Mouse (Mus musculus) cerebellum, postnatal 4 days (tissue): ENCODE data around the gene Lhx1.

Source experiments
- DNase-seq, 2 experiments: peaks; one replicate each; pipeline ENCODE4 v3.0.0; 2022; ENCODE audit warnings: low spot score in 2 of 2, mixed read lengths in 1 of 2

Lhx1 gene

DNA sequence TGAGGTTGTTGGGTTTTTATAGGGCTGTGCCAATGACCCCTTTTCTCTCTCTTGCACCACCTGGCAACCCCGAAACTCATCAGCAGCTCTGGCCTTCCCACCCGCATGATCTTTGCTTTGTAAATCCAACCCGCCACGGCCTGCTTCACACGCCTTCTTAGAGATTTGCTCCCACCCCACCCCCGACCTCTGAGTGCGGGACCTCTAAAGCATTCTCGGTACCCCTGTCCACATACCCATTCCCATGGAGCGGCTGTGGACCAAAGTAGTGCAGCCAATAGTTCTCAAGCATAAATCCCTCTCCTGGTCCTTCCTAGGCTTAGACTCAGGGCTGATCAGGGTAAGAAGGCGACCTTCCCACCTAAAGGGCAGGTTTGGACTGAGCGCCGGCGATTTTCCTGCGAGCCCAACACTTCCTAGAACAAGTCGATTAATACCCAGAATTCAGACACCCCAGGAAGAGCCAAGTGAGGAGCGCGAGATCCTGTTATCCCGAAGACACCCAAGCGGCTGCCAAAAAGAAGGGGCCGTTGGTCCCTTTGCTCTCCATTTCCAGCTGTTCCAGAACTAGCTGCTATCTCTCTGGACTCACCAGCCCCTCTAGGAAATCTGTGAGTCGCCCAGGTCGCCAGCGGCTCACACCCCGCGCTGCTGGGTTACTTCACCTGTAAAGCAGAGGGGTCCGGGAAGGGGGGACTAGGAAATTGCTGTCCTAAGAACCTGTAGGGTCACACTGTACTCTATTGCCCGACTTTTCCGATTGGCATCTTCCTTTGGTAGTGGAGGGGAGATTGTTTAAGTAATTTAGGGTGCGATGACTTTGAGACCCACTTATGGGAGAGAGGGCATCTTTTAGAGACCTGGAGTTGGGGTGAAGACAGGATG lies 1.9 kb upstream of the Lhx1 start:
- DNase-seq, result no peak

DNA sequence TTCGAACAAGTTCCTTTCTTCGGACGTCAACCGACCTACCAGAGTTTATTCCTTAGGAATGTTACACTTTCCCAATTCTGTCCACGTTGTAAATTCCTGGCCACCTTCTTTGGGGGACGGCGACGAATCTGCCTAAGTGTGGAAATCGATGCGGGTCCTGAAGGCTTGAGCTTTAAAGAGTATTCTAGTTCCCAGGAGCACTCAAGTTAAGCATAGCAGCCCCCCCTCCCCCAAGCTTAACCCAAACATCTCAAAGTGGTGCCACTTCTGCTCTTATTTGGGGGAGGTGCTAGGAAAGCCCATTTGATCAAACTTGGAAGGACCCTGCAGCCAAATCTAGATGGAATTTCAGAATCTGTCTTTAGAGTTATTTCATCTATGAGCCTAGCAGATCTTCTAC lies 1.1 kb upstream of the Lhx1 start:
- no peak for DNase-seq

DNA sequence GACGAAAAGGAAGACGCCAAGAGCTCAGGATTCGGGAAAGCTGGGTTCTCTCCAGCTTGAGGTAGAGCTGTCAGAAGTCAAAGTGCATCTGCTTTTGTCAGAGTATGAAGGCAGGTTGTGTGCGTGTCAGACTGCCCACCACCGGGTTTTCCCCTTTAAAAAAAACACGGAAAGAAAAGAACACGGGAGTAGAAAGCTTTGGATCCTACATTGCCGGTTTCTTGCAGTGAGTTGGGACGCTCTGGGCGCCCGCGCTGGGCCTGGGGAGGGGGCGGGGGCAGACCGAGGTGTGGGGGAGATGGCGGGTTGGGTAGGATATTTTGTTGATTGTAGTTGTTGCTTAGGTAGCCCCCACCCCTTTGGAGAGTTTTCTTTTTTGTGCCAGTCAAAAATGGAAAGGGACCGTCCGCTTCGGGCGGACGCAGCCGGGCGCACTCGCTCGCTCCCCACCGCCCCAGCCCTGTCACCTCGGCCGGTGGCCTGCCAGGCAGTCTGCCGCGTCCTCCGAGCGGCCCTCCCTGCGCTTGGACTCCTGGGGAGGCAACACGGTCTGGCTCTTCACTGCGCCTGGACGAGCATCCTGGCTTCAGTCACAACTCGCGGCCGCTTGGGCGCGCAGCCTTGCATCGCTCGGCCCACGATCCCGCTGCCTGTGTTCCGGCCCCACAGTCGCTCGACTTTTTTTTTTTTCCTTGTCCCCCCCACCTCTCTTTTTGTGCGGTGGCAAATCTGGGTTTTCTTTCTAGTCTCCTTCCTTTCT lies 644 bp downstream of the Lhx1 start:
- peak; percentile 24 to 54 for DNase-seq

DNA sequence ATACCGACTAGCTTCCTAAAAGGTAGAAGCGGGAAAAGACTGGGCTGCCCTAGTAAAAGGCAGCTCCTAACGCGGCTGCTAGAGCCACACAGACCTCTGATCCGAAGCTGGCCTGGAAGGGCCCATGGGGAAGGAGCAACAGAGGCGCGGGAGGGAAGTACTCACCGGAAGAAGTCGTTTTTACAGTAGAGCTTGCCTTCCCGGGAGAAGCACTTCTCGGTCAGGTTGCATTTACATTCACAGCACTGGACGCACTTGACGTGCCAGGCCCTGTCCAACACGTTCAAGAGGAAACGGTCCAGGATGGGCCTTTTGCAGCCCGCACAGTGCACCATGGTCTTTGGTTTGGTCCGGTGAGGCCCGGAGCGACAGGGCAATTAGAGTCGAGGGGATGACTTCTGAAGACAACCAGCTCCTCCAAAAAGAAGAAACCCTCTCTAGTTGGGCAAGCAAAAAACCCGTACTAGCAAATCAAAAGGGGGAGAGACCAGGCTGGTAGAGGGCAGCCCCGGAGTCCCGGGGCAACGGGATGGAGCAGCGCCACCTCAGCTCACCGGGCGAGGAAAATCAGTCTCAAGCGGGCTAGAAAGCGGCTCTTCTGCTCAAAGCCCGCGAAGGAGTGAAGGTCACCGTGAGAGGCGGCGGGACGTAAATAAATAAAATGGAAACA lies 1.4 kb downstream of the Lhx1 start:
- DNase-seq, result no peak

DNA sequence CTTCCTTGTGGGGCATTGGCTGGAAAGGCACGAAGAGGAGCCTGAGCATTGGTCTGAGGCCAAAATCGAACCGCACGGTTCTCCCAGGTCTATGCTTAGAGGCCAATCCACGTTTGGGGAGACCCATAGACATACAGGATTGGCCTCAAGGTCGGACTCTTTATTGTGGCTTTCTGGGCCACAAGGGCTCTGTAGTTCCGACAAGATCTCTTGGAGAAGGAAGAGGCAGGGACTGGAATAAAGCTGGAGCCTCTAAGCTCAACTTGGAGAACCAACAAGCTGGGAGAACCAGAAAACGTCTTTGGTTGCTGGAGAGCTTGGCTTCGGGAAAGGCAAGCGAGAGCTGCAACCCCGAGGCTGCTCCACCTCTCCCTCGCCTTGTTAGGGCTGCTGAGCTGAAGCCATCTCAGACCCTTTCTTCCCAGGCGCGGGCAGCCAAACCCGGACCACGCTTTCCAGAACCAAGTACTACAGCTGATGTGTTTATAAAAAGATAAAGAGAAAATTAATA lies 2.0 kb downstream of the Lhx1 start:
- no peak for DNase-seq

DNA sequence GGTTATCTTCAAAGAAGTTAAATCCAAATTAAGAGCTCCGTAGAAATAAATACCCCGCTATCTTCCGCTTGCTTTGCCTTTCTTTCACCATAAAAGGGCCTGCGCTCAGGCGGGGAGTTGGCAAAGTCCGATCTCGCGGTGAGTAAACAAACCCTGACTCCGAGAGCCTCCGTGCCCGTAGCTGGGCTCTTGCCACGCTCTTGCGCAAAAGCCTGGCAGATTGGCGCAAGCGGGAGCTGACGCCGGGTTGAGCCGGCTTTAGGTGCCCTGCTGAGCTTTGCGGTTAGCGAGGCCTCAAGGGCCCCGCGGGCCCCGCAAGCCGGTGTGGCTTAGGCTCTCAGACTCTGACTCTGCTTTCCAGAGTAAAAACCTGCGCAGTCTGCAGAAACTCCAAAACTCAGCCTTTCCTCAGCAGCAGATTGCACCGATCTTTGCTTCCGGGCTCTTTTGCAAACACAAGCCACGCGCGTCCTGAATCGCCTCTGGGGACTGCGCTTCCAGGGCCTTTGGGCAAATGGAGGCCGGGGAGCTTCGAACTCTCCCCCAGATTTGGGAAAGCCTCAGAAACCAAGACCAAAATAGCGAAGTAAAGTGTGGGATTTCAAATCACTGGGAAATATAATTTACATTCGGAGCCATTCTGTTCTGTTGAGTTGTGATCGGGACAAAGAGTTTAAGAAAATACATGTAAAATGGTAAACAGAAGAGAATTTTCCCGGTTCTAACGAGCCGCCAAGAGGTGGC lies 2.6 kb downstream of the Lhx1 start:
- DNase-seq, result peak; percentile 25 to 72

DNA sequence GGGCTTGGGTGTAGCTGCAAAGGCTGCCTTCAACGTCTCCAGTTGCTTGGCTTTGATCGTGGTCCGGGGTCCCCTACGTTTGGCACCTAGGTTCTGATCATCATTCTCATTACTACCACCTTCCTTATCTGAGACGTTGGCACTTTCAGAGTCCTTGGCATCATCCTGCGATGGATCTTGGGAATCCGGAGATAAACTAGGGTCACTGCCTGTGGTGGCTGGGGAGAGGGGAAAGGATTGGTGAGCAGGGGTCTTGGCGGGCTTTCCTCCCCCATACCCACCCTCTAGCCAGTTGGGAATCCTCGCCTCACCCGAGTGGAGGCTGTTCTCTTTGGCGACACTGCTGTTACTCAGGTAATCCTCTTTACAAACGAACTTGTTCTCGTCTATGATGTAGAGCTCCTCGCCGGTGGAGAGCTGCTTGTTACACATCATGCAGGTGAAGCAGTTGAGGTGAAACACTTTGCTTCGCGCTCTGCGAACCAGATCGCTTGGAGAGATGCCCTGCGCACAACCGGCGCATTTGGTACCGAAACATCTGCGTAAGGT lies 3.5 kb downstream of the Lhx1 start:
- no peak for DNase-seq

DNA sequence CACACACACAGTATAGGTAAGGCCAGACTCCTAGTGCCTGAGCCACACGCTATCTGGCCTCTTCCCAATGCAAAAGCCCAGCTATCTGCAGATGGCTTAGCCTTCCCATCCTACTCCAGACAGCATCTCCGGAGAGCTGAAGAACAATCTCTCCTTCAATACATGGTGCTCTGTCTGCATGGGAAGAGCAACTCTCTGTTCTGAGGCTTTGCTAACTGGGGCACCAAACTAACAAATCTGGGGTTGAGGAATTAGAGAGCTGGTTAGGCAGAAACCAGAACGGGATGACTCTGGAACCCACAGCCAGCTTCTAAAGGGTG lies 4.3 kb downstream of the Lhx1 start:
- DNase-seq, result no peak

DNA sequence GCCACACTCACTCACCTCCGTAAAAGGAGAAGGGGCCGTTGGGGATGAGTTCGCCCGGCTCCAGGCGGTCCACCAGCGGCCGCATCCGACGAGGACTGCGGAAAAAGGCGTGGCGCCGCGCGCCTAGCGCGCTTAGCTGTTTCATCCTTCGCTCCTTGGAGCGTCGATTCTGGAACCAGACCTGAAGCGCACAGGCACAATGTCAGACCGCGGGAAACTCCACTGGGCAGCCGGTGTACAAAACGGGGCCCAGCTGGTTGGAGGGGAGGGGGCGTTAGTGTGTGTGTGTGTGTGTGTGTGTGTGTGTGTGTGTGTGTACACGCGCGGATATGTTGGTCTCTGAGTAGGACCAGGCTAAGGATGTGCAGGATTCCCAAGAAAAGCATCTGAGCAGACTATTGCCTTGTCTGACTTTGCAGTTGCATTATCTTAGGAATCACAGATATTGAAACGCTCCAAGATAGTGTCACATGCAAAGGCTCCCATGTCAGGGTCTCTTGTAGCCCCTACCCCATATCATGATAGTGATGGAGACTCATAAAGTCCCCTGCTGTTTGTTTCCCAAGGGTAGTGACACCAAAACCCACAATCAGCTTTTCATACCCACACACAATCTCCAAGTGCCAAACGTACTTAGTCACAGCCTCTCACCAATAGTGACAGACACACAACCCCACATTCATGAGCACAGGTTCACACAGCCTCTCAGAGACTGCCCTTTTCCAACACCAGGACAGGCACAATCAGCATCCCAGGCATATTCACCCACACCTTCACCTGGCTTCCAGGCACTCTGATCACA lies 4.9 kb downstream of the Lhx1 start:
- DNase-seq, result no peak

DNA sequence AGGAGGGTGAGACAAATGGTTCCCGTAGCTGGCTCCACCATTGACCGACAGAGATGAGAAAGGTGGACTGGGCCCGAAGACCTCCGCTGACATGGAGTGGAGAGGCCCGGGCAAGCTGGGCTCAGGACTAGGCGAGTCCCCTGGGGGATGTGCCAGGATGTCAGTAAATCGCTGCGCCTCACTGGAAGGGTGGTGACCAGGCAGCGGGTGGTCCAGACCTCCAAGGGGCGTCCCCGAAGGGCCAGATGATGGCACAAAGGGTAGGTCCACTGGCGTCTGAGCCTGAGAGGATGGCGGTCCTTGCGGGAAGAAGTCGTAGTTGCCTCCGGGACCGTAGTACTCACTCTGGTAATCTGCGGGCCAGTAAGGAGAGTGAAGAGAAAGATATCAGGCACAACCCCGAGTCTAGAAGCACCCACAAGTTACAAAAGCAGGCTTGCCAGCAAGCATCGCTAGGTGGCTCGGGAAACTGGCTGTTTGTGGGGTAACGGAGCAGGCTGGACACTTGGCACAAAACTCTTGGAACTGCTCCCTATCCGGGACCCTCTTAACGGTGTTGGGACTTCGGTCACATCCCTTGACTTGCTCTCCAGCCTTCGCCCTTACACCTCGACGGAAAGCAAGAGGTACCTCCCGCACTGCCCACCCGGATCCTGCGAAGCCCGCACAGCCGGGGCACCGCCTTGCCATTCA lies 5.6 kb downstream of the Lhx1 start:
- no peak for DNase-seq

DNA sequence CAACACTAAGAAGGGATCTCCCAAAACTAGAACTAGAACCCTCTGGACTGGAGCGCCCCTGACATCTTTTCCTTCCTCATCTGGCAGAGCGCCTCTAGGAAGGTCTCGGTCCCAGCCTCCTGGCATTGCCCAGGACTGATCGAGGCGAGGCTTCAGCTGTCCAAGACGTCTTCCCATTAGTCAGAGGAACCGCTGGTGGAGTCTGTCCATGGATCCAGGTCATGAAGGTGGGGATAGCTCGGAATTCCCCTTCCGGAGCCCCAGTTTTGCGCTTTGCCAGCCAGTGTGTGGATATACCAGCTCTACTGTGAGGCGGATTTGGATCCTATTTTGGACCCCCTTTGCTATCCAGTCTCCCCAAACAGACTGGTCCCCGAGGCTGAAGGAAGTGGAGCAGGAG lies 6.3 kb downstream of the Lhx1 start:
- no peak for DNase-seq

DNA sequence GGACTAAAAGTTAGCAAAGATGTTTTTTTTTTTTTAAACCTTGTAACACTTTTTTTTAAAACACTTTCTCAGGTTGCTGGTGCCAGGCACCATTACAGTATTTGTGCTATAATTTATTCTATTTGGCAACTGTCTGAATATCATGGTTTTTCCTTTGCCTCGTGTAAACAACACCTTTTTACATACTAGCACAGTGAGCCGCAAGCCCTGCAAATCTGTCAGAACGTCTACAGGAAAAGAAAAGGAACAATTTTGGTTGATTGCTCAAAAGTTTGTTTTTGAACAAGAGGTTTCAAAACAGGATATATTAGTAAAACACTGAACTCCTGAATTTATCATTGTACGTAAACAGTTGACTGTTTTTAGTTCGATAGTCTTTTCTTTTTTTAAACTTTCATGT lies 7.1 kb downstream of the Lhx1 start:
- no peak for DNase-seq

DNA sequence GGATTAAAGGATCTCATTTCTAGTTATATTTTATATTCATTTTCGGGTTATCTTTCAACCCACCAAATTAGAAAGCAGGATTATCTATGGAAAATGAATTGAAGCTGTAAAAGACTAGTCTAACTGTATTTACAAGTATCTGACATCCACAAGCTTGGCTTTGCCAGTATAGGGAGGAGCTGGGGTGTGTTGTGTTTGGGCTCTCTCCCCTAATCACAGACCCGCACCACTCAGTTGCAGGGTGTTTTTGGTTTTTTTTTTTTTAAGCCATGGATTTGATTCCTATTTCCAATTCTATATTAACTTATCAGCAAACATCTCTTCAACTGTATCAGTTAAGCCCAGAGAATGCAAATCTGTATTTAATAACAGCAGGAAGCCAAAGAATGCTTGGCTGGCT lies 7.9 kb downstream of the Lhx1 start:
- no peak for DNase-seq

DNA sequence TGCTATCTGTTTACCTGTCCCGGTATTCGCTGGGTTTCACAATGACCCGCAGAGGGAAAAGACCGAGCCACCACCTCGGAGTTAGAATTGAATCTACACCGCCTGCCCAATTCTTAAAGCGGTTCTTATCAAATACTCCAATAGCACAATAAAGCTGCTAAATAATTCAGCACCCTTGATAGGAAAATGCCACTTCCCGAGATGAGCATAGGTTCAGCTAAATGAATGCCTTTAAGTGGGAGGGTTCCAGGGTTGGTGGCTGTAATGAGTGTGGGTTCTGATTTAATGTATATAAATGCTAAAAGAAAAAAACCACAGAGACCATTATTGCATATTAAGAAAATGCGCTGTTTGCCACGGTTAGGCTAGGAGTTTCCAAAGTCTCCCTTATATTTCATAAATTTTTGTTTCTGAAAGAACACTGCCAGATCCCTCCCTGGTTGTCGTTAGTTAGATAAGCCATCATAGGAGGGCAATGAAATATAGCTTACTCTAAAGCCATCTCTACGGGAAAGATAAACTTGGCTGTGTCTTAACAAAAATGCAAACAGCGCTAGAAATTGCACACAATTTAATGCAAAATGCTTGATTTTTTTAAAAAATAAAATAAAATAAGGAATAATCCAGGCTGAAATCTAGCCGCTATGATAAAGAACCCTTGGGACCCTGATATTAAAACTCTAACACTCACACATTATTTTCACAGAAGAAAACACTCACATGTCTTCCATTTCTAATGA lies 8.7 kb downstream of the Lhx1 start:
- no peak for DNase-seq

DNA sequence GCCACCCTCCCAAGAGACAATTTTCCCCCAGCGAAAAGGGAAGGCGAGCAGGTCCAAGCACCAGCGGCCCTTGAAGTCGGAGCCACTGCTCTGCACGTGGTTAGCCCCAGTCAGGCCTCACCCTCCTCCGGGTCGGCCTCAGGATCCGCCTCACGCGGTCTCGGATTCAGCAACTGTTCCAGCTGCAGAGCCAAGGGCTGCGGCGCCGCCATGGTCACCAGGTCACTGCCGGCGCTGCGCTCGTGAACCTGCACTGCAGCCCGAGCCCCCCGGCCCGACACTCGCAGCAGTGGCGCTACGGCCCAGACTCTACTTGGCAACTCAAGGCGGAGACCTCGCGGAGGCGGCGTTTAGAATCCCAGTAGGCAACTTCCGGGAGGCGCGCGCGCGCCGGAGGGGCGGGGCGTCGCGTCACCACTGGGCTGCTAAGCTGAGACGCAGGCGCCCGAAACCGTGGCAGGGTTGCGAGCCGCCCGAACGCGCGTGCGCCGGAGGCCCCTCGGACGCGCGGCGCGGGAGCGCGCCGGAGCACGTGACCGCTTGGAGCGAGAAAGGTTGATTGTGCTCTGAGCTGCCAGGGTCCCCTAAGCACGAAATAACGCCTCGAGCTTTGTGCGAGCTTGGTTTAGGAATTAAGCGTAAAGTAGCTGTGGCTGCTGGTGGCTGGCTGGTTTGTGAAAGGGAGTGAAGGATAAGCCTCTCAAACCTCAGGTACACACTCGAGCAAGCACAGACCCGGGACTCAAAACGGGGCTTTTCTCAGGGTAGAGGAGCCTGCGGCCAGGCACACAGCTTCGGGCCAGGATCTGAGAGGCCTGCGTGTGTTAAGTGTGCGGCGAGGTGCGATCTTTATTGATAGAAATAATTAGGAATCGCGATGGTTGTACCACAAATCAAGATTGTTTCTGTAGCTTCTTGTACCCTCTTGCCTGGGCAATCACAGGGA lies 11.9 kb downstream of the Lhx1 start, which contains the start of gene Aatf:
Aatf (minus strand) TSS at position 352 of the 946 bp plus-strand sequence.
- DNase-seq, result peak; percentile 91 to 98

DNA sequence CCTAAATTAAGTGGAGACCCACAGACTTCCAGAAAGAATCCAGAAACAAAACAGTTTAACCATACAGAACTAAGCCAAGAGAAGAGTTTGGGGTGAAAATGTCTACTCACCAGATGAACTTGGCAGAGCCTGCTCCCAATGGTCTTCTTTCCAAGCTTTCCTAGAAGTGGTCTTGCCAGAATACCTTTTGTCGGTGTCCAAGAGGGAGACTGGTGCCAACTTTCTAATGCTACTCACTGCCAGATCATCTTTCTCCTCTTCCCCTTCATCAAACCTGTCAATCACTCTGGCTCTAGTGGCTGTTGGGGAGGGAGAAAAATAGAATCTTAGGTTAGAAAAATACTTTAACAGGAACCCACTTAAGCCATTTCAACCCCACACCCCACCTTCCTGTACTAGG lies 13.3 kb downstream of the Lhx1 start:
- no peak for DNase-seq

DNA sequence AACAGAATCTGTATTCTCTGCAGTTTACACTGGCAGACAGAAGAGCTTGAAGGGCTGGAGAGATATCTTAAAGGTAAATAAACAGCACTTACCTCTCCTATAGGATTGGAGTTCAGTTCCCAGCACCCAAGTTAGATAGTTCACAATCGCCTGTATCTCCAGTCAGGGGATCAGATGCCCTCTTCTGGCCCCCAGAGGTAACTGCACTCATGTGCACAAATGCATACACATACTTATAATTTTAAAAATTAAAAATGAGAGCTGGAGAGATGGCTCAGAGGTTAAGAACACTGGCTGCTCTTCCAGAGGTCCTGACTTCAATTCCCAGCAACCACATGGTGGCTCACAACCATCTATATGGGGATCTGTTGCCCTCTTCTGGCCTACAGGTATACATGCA lies 21.0 kb downstream of the Lhx1 start:
- DNase-seq, result no peak

DNA sequence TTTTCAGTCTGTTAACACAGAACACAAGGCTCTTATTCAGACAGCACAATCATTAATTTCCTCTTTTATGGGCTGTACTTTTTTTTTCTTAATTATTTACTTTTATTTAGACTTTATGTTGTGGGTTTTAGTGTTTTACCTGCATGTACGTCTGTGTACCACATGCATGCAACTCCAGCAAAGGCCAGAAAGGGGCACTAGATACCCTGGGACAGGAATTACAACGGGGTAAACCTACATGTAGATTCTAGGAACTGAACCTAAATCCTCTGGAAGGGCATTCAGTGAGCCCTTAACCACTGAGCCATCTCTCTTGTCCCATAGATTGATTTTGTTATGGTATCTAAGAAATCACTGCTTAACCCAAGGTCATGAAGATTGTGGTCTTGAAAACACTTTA lies 27.4 kb downstream of the Lhx1 start:
- DNase-seq, result no peak
